Mouse (Mus musculus) right cerebral cortex, postnatal 10 days (tissue): Measurements from ENCODE around the gene Pif1.

ENCODE experiments used
- DNase-seq, 2 experiments: peaks; one replicate each; pipeline ENCODE4 v3.0.0; 2021; ENCODE audit warnings: low spot score in 2 of 2

Pif1 gene

GRCm38 (mm10) chr9:65586406-65587269 lies at the start of gene Pif1:
Pif1 (plus strand) TSS chr9:65587160.
- peak; percentile 89 to 92 for DNase-seq

- DNase-seq, result no peak
Measured at GRCm38 (mm10) chr9:65537901-65538630, 48.9 kb upstream of the Pif1 start.

GRCm38 (mm10) chr9:65539697-65540096 lies 47.3 kb upstream of the Pif1 start:
- no peak for DNase-seq

- peak in 1 of 2 experiments; percentile 50 for DNase-seq
Measured at GRCm38 (mm10) chr9:65541126-65542068, 45.6 kb upstream of the Pif1 start.

GRCm38 (mm10) chr9:65542111-65542524 lies 44.8 kb upstream of the Pif1 start:
- DNase-seq, result no peak

GRCm38 (mm10) chr9:65545635-65546412 lies 41.1 kb upstream of the Pif1 start:
- DNase-seq, result peak; percentile 46 to 51

GRCm38 (mm10) chr9:65546413-65546695 lies 40.6 kb upstream of the Pif1 start:
- DNase-seq, result no peak

GRCm38 (mm10) chr9:65547111-65547510 lies 39.8 kb upstream of the Pif1 start:
- DNase-seq, result no peak

GRCm38 (mm10) chr9:65547844-65548243 lies 39.1 kb upstream of the Pif1 start:
- DNase-seq, result no peak

GRCm38 (mm10) chr9:65548311-65548710 lies 38.6 kb upstream of the Pif1 start:
- DNase-seq, result no peak

GRCm38 (mm10) chr9:65549139-65549538 lies 37.8 kb upstream of the Pif1 start:
- DNase-seq, result no peak

GRCm38 (mm10) chr9:65549643-65550042 lies 37.3 kb upstream of the Pif1 start:
- DNase-seq, result no peak

GRCm38 (mm10) chr9:65550079-65550831 lies 36.7 kb upstream of the Pif1 start:
- no peak for DNase-seq

GRCm38 (mm10) chr9:65551035-65551434 lies 35.9 kb upstream of the Pif1 start:
- peak in 1 of 2 experiments; percentile 46 for DNase-seq

- peak in 1 of 2 experiments; percentile 25 for DNase-seq
Measured at GRCm38 (mm10) chr9:65552141-65552540, 34.8 kb upstream of the Pif1 start.

- DNase-seq, result no peak
Measured at GRCm38 (mm10) chr9:65552711-65553110, 34.2 kb upstream of the Pif1 start.

- no peak for DNase-seq
Measured at GRCm38 (mm10) chr9:65555001-65555405, 32.0 kb upstream of the Pif1 start.

GRCm38 (mm10) chr9:65555621-65556020 lies 31.3 kb upstream of the Pif1 start:
- DNase-seq, result no peak

GRCm38 (mm10) chr9:65556349-65556748 lies 30.6 kb upstream of the Pif1 start:
- DNase-seq, result no peak

GRCm38 (mm10) chr9:65556979-65557378 lies 30.0 kb upstream of the Pif1 start:
- no peak for DNase-seq
